In the genomic region with DNA sequence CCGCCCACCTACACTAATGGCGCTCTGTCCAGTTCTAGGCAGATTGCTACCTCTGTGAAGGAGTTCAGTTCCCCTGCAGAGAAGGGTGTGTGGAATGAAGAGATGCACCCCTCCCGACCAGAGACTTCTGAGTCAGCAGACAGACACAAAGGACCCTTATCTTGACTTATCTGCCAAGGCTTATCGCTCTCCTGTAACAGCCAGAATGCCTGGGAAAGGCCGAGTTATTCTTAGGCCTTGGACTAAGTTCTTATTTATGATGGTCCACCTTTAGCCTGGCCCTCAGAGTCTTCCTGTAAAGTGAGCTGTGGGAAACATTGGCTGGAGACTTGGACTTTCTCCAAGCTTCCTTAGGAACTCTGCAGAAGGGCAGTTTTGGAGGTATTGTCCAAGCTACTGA, we compare ENCODE assay signal across 9 mouse cellular contexts. TPM values are rescaled to one million over a fixed set of nuclear protein-coding genes. Genes with fewer than 3 reads are reported as not detected.
A peak's percentile ranks its signal among the peaks of the same experiment; 100 is the strongest.
DNase-seq lines count a peak whose midpoint lies in the region; ATAC-seq and TF ChIP-seq lines count a peak whose summit lies in the region.
"Had no signal": no experiment of that assay in that cellular context is flagged by ENCODE, and none has a peak within 500 bp of the region (broad histone marks: within the 10 kb centered on the region; RNA-seq: fewer than 3 reads in every experiment).

No protein-coding gene starts in this region.

- no peak for ATAC-seq in heart, embryonic 11.5 days (replicated peaks; ENCODE audit: insufficient number of reproducible peaks, low FRiP score, low TSS enrichment)
- no peak for ATAC-seq in kidney, postnatal 0 days (replicated peaks; ENCODE audit: low FRiP score, low read depth)
- no peak for ATAC-seq in forebrain, embryonic 12.5 days (ENCODE audit: low FRiP score)

- H3K4me3 ChIP-seq in heart, embryonic 11.5 days (ENCODE audit: low read depth, low read length) = no peak overlapping the region
- no peak overlapping the region for H3K4me3 ChIP-seq in kidney, postnatal 0 days (replicated peaks; ENCODE audit: low read depth, low read length)
- H3K4me3 ChIP-seq in forebrain, embryonic 12.5 days (replicated peaks) = no peak overlapping the region
- H3K4me3 ChIP-seq in midbrain, embryonic 10.5 days = no peak overlapping the region

- H3K36me3 ChIP-seq in heart, embryonic 11.5 days (ENCODE audit: control insufficient read depth, insufficient read depth, low read length) = no peaks in the 10 kb centered on the region
- H3K36me3 ChIP-seq in kidney, postnatal 0 days (ENCODE audit: insufficient read depth, low read length) = no peaks in the 10 kb centered on the region
- H3K36me3 ChIP-seq in forebrain, embryonic 12.5 days (replicated peaks) = no peaks in the 10 kb centered on the region
- H3K36me3 ChIP-seq in midbrain, embryonic 10.5 days = no peaks in the 10 kb centered on the region

- H3K4me1 ChIP-seq in heart, embryonic 11.5 days (ENCODE audit: control insufficient read depth, insufficient read depth, low read length) = peaks cover 10% of the 10 kb centered on the region
- 0 out of 2 replicates have a peak, but pooled peaks cover under 1% of the 10 kb centered on the region for H3K4me1 ChIP-seq in kidney, postnatal 0 days (replicated peaks; ENCODE audit: insufficient read depth, low read length)
- peaks cover 6% of the 10 kb centered on the region for H3K4me1 ChIP-seq in forebrain, embryonic 12.5 days
- peaks cover 21% of the 10 kb centered on the region for H3K4me1 ChIP-seq in midbrain, embryonic 10.5 days

- no peak overlapping the region for H3K4me2 ChIP-seq in heart, embryonic 11.5 days
- 0 out of 2 replicates have a peak overlapping the region, but pooled peaks have one; percentile 3 for H3K4me2 ChIP-seq in kidney, postnatal 0 days (ENCODE audit: low read length)
- no peak overlapping the region for H3K4me2 ChIP-seq in forebrain, embryonic 12.5 days

- H3K27me3 ChIP-seq in heart, embryonic 11.5 days (ENCODE audit: control insufficient read depth, insufficient read depth, low read length) = no peaks in the 10 kb centered on the region
- no peaks in the 10 kb centered on the region for H3K27me3 ChIP-seq in kidney, postnatal 0 days (ENCODE audit: insufficient read depth, low read length)
- peaks cover 18% of the 10 kb centered on the region; the same call in 1 of the 2 replicates for H3K27me3 ChIP-seq in forebrain, embryonic 12.5 days
- H3K27me3 ChIP-seq in midbrain, embryonic 10.5 days (ENCODE audit: low read depth, poor library complexity, severe bottlenecking) = peaks cover 30% of the 10 kb centered on the region

- 18% methylated on average over 5 of the region's 5 CpGs for WGBS in heart, embryonic 11.5 days (ENCODE audit: insufficient replicate concordance)
- 40% methylated on average over 5 of the region's 5 CpGs for WGBS in kidney, postnatal 0 days
- 84% methylated on average over 5 of the region's 5 CpGs for WGBS in forebrain, embryonic 12.5 days
- WGBS in midbrain, embryonic 10.5 days = 74% methylated on average over 5 of the region's 5 CpGs

- H3K27ac ChIP-seq in heart, embryonic 11.5 days (ENCODE audit: low read depth, low read length) = no peak overlapping the region
- peak overlapping the region; percentile 50 for H3K27ac ChIP-seq in kidney, postnatal 0 days
- H3K27ac ChIP-seq in forebrain, embryonic 12.5 days = no peak overlapping the region
- H3K27ac ChIP-seq in midbrain, embryonic 10.5 days (replicated peaks) = no peak overlapping the region

- no peak for TF ChIP-seq CTCF in kidney, postnatal 0 days (IDR thresholded peaks at IDR 0.05; ENCODE audit: low read depth)

- H3K9me3 ChIP-seq in heart, embryonic 11.5 days (replicated peaks; ENCODE audit: control insufficient read depth, low read length) = no peaks in the 10 kb centered on the region
- no peaks in the 10 kb centered on the region for H3K9me3 ChIP-seq in kidney, postnatal 0 days (replicated peaks; ENCODE audit: low read length)
- H3K9me3 ChIP-seq in forebrain, embryonic 12.5 days = no peaks in the 10 kb centered on the region
- H3K9me3 ChIP-seq in midbrain, embryonic 10.5 days (replicated peaks) = no peaks in the 10 kb centered on the region

- no peak overlapping the region for H3K9ac ChIP-seq in heart, embryonic 11.5 days (ENCODE audit: low read depth, low read length)
- H3K9ac ChIP-seq in kidney, postnatal 0 days (ENCODE audit: low read depth, low read length) = no peak overlapping the region
- H3K9ac ChIP-seq in forebrain, embryonic 12.5 days = no peak overlapping the region

- peak; percentile 38 to 57 for DNase-seq in heart, adult 18-20 months
- DNase-seq in adrenal gland, postnatal 10 days = peak; percentile 31
- DNase-seq in kidney, postnatal 0 days (ENCODE audit: low spot score) = peak; percentile 59
- peak; percentile 67 for DNase-seq in lung, postnatal 25 days (ENCODE audit: low spot score)
- DNase-seq in retina, postnatal 1 day = no peak
- no peak for DNase-seq in midbrain, embryonic 10.5 days (ENCODE audit: low spot score)
- DNase-seq: right cerebral cortex, postnatal 14 days had no signal

RNA-seq across cellular contexts. Expression of a gene that starts 8.8 kb away (rescaled TPM):
- 10 to 100 TPM; 68.5 to 70.4 TPM for total RNA-seq in heart, adult 18-20 months (2021)
- polyA plus RNA-seq in heart, embryonic 11.5 days (2014; fragmentation: Nextera tagmentation; extraction: Ambion mirVana) = 26.6 and 31.4 TPM in 2 replicates
- total RNA-seq in adrenal gland, postnatal 10 days (2021) = 10 to 100 TPM; 66.7 to 78.1 TPM
- polyA plus RNA-seq in kidney, postnatal 0 days (2015; fragmentation: Nextera tagmentation; extraction: Ambion mirVana) = 36.1 and 41.4 TPM in 2 replicates
- polyA plus RNA-seq in forebrain, embryonic 12.5 days (2016; fragmentation: Nextera tagmentation; extraction: Ambion mirVana) = 60.0 and 65.2 TPM in 2 replicates
- 23.4 and 26.4 TPM in 2 replicates for polyA plus RNA-seq in midbrain, embryonic 10.5 days (2016; fragmentation: Nextera tagmentation; extraction: Ambion mirVana)

Comparison
In these comparisons a context has a peak if more than half of its experiments do, and no peak if none do; other contexts are left out.
1. DNase-seq: peak in heart, adult 18-20 months (2 of 2), adrenal gland, postnatal 10 days (single experiment), kidney, postnatal 0 days (single experiment) and lung, postnatal 25 days (single experiment); none in retina, postnatal 1 day (single experiment) and midbrain, embryonic 10.5 days (single experiment).